Mouse (Mus musculus) duodenum, adult 2 months (tissue): Measurements from ENCODE around the gene Exoc5. TPM values are rescaled to one million over a fixed set of nuclear protein-coding genes. Genes with fewer than 3 reads are reported as not detected.

ENCODE experiments used
- polyA plus RNA-seq: library from polyadenylated mRNA; depleted of rRNA; stranded (reverse); fragments of >200 nt; gene quantifications from 2 replicates; pipeline ENCODE4 v1.2.3, GENCODE M21; 2012; ENCODE audit warnings: low replicate concordance; rRNA removed

The Exoc5 gene
- 3.9 and 5.3 TPM in 2 replicates for polyA plus RNA-seq

DNA sequence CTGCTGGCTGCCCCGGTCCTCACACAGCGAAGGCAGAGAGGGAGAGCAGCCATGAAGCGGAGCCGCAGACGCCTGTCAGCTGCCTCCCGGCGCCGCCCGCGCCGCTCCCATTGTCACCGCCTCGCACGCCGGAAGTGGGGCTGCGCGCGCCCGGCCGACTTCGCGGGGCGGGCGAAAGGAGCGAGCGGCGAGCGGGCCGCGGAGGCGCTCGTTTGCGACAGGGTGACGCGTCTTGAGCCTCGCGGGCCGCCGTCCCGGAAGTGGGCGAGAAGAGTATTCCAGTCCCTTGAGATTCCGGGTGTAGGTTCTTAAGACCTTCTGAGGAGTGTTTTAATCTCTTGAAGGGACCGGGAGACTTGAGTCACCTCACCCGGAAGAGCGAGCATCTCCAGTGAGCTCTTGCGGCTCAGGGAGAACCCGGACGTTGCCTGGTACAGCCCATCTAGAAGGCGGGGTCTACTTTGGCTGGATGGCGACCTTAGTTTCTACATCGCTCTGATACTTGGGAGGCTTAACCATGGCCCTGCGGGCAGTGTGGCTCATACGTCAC is at the start of gene Exoc5:
Gene Exoc5 (minus strand): TSS at position 380 of the 550 bp plus-strand sequence.

DNA sequence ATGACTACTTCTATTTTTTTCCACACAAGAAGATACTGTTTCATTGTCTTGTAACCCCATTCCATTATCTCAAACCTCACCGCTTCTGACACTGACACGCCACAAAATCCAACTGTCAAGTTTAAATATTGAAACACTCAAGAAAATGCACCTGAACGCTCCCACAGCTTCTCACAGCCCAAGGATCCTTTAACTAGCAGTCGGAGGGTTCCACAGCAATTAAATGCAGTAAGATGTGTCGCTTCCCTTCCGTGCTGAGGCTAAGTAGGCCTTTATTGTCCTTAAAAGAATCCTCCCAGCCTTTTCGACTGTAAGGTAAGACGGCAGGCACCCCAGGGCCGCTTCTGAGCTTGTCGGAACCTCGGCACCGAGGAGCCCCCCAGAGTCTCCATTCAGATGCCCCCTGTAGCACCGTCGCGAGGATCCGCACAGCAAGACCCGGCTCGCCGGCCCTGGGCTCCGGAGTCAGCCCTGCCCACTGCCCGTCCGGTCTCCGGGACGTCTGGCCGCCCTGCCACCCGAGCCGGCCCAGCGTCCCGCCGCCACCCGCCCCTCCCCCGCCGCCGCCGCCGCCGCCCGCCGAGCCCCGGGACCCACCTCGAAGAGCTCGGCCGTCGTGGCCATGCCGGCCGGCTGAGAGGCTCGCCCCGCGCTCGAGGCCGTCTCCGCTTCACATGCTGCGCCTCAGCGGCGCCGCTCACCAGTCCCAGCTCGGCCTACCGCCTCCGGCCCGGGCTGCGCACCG is 752 bp downstream of the Exoc5 start, which contains the start of gene Ap5m1:
Gene Ap5m1 (plus strand): TSS at position 569 of the 745 bp plus-strand sequence.

Other genes starting within 250 kb of the Exoc5 start
- gene Ap5m1, start 556 bp downstream of the Exoc5 start, polyA plus RNA-seq: 2.9 and 4.8 TPM in 2 replicates
- gene Naa30, start 105.6 kb upstream of the Exoc5 start, polyA plus RNA-seq: 1.6 and 3.2 TPM in 2 replicates
- 0.40 TPM in 1 of 2 replicates, not detected in the other for gene ccdc198, start 178.8 kb upstream of the Exoc5 start, polyA plus RNA-seq